Mouse (Mus musculus) adrenal gland, adult 8-10 months (tissue): ENCODE measurements around the gene Zfhx3. TPM values are rescaled to one million over a fixed set of nuclear protein-coding genes. Genes with fewer than 3 reads are reported as not detected.
A peak's percentile ranks its signal among the peaks of the same experiment; 100 is the strongest.

ENCODE experiments used
- DNase-seq: peaks from one replicate; pipeline ENCODE4 v3.0.0; 2022
- total RNA-seq, 4 experiments: library from RNA; stranded (reverse); gene quantifications; 2 replicates each; pipeline ENCODE4 v1.2.4; 2022

Gene Zfhx3
- total RNA-seq, 4 experiments from 2014 or later, result 40.3 to 85.2 (median 55.1) TPM

DNA sequence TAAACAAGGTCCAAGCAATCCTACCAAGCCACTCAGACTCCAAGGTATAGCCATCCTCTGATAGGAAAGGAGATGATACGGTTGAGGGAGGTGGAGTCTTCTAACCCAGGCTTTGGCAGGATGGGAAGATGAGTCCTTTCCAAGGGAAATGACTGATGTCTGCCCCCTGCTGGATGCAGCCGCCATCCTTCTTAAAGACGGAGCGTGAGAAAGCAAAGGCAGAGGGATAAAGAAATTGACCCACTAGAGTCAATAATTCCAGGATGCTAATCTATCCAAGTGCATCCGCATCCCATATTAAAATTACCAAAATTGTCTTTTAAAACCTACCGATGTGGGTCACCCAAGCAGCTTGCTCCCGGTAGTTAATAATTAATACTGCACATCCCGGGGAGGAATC is 158.7 kb downstream of the Zfhx3 start:
- peak; percentile 12 for DNase-seq

DNA sequence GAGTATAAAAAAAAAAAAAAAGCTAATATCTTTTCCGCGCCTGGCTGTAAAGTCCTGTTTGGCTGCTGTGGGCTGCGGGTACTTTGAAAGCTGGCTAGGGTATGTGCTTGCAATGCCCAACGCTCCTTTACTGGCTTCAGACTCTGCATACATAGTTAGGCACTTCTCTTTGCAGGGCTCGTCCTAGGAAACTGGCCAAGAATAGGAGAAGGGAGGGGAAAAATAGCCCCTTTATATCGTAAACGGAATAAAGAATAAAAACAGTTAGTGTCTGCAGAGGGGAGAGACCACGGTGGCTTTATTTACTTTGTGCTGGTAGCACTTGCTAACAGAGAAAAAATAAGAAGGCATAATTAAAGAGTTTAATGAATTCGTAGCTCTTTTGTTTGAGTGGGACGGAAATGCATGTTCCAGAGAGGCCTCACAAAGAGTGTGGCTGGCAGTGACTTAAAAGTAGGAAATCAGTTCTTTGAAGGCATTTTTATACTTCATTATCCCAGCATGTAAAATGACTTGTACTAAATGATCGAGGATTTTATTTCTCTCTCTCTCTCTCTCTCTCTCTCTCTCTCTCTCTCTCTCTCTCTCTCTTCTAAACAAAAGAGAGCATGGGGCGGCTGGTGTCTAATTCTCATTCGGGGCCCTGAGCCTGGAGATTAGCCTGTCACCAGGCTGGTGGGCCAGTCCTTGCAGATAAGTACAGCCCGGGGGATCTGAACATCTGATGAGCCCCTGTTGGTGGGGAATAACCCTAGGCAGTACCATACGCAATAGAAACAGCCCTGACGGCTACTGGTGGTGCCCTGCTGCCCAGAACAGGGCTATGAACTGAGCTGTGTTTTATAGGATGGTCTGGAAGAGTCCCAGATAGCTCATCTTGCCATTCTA is 159.8 kb downstream of the Zfhx3 start:
- no peak for DNase-seq

DNA sequence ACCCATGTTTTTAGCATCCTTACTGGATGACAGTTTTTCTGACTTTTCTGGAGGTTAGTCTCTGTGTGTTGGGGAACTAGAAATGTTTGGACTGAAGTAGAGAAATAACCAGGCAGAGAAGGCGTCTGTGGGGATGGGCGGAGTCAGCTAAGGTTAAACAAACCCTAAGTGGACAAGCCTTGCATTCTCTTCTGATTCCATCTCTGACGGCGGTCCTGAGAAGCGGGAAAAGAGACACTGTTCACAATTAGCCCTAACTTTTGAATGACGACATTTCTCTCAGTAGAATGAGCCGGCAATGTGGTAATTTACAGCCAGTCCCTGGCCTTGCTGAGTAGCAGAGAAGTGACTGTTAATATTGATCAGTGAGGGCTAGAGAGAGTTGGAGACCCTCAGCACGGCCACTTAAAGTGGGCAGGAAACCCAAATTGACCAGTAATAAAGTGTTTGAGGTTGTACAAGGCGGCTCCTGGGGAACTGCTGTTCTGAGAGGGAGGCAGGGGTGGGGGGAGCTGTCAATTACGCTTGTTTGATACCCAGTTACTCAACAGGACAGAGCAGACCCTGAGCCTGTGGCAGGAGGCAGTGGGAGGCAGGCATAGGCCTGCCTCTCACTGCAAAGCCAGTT is 162.1 kb downstream of the Zfhx3 start:
- no peak for DNase-seq

DNA sequence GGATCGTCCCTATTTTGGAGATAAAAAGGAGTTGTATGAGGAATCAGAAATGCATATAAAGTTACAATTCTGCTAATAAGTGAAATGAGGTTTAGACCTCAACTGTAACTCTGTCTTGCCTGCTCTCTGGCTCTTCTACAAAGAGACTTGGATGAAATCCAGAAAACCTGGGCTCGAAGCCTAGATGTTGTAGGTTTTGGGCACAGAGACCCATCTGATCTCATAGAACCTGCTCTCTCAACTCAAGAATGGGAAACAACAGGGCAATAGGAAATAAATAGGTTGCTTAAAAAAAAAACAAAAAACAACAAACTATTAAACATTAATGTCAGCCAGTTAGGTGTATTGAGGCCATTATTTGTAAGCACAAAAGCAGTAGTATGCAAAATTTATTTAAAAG is 182.6 kb downstream of the Zfhx3 start:
- no peak for DNase-seq

DNA sequence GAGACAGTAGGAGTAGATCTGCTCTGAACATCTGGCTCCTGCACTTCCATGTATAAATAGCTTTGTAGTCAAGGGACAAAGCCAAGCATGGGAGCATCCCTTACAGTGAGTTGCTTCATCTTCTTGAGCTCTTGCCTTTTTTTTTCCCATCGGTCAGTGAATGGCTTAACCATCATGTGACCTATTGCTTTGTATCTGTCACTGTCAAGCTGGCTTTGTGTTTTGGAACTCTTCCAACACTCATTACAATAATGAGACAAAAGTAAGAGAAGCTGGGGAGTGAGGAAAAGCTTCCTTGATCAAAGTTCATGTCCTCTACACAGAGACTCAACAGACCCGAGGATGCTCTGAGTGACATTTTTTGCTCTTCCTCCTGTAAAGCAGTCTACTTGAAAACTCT is 183.0 kb downstream of the Zfhx3 start:
- no peak for DNase-seq

DNA sequence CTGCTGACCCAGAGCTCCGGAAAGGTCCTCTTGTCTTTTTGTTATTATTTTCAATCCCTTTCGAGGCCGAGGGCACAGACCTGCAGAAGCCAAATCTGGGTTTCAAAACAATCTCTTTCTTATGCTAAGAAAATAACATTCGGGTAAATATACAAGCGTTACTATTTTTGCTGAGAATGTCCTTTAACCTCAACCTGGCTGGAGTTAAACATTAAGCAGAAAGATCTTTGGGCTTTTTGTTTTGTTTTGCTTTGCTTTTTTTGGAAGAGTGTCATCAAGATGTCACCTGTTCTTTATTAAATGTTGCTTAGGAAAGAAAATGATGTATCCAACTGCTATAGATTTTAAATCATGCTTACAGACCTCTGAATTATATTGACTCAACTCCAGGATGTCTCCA is 204.1 kb downstream of the Zfhx3 start:
- DNase-seq, result no peak

DNA sequence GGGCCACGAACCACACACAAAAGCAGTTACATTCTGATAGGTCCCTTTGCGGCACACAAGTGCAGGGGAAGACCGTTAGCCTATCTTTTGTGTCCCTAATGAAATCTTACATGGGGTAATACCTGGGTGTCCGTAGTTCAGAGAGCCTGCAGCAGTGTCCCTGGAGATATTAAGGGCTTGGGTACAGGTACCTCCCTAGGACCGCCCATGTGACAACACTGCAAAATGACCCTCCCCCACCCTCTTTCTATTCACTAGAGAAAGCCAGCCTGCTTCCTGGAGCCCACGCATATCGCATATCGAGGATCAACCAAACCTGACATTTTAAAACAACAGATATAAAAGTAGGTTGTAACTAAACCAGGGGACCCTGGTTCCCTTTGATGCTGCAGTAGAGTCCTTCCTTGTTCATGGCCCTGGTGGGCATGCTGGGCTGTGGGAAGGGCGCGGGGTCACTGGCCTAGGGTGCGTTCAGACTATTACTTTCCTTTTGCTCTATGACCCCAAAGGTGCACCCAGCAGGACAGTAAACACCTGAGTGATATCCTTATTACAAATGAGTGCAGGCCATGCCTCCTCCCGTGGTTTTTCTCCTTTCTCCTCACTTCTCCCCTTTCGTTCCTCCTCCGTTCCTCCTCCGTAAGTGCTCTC is 206.3 kb downstream of the Zfhx3 start:
- no peak for DNase-seq

DNA sequence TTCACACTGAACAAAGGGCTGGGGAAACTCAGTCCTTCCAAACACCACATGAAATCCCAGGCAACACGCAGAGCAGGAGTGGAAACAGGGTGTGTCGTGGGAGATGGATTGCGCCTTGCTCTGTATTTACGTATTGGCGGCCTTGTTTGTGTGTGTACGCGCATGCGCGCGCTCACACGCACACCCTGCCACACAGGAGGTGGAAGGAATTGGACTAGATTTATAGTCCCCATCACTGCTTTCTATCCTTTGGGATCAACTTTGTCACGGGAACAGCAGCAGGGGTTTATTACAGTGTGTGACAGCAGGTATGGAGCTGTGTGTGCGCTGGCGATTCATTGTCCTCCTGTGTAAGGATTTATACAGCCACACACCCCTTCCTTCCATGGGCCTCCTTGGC is 228.4 kb downstream of the Zfhx3 start:
- no peak for DNase-seq

DNA sequence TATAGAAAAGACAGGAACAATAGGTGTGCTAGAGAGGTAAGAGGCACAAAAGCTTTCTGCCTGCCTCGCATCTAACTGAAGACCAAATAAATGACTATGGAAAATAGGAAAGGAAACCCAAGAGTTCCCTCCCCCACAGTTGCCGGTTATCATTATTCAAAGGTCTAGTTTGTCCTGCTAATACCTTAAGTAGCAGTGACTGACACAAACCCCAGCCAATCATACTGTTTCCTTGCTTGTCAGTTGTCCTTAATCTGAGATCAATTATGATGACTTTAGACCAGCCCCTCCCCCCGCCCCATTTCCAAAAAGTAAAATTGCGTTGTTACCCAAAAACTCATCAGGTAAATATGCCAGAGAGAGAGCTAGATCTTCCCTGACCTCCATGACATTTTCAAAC is 240.9 kb downstream of the Zfhx3 start:
- DNase-seq, result no peak

DNA sequence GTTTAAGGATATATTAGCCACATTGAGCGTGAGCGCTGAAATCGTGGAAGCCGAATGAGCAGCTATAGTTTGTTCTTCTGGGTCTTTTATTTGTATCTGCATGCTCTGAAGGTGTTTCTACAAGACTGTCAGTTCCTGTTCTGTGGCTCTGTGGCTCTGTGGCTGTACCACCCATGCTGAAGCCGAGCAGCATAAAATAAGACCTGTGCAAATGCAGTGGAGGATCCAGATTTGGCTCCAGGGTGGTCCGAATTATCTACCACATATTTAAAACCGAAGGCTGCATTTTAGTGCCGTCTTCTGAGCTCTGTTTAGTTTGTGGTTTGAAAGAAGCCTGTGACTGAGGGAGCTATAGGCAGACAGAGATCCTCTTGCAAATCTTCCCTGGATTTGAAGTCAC is 241.5 kb downstream of the Zfhx3 start:
- no peak for DNase-seq

DNA sequence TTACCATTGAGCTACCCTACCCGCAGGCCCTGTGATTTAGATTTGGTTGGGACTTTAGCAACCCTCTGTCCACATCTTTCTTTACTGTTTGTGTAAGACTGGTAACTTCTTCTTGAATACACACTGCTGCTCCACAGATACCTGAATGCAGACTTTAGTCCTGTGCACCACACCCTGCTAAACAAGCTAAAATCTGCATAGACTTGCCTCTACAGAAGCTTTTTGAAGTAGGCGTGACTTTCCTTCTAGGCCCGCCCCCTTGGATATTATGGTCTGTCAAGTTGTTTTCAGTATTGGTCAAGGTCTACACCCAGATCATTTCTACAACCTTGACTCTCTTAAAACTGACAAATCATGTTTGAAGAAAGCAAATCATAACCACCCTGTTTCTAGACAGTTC is 243.8 kb downstream of the Zfhx3 start:
- DNase-seq, result peak; percentile 7

DNA sequence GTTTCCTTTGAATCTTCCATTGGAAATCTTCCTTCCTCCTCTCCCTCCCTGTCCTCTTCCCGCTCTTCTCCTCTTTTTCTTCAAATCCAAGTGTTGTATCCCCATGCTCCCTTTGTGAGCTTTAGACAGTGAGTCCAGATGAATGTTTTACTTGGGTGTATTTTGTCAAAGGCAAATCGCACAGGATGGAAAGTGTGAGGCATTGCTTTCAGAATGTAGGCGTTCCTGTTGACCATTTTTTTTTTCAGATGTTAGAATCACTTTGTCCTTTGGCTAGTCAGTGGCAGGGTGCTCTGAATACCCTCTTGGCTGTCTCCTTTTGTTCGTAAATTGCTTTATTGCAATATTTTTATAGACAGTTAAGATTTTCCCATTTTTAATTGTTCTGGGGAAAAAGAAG is 245.6 kb downstream of the Zfhx3 start:
- DNase-seq, result no peak

DNA sequence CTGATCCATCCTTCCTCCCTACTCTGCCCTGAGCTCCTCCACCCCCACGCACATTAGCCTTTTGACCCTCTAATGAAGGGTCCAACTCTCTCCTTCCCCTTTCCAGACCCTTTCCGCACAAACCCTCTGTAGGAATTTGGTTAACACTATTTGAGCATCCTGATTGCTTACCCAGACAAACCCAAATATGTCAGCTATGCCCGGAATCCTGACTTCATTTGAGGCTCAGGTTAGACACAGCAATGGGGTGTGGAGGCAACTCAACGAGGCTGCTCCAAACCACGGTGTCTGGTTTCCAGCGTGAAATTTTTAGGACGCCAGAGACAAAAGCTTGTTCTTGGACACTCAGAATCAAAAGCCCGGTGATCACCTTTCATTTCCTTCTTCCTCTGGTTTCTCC is 252.1 kb downstream of the Zfhx3 start:
- no peak for DNase-seq

DNA sequence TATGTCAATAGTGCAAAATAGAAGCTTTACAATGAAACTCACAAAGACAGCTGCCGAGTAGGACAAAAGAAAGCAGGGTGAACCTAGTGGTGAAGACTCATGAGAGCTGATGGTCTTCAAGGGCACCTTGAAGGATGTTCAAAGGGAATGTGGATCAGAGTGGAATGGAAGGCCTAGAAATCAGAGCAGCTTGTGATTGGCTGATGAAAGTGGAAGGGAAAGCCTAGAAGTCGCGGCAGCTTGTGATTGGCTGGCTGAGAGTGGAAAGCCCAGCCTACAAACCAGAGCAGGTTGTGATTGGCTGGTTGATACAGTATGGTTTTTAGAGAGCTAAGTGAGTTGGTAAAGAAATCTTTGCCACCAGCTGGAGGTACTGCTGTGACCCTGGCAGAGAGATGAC is 272.6 kb downstream of the Zfhx3 start:
- DNase-seq, result no peak

DNA sequence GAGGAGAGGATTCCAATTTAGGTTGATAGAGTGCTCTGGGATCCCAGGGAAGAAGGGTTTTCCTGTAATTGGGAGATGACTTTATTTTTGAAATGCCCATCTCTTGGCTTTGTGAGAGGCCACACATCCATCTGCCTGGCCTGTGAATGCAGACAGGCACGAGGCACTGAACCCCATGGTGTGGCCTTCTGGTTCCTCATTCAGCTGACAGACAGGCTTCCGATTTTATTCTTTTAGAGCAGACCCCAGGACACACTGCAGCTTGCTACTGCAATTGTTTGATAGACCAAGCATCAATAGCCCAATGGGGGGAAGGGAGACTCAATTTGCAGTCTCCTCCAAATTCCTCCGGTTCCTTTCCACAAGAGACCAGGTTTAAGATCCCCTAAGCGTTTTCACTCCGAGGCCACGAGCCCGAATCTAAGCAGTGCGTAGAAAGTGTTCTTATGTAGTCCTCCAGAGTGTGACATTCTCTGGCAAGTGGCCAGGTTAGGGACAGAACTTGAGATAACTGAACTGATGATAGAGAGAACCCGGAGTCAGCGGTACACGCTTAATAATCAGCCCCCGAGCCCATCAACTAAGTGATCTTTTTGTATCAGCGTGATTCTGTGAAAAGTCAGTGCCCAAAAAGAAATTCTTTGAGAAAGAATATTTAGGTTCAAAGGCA is 275.9 kb downstream of the Zfhx3 start:
- DNase-seq, result no peak

DNA sequence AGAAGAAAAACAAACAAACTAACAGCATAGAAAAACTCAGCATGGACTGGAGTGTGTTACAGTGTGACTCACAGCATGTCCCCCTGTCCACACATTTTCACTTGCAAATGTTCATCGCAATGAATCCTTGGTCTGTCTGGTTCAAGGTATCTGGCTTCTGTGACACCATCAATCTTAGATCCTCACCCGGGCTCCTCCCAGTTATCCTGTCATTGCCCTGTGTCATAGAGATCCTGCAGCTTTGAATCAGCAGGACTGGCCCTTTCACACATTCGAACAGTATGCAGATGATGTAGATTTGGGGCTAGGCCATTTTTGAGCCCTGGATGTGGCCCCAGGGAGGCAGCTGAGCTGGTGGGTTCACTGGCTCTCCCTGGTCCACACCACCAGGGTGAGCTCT is 278.1 kb downstream of the Zfhx3 start:
- peak; percentile 54 for DNase-seq

DNA sequence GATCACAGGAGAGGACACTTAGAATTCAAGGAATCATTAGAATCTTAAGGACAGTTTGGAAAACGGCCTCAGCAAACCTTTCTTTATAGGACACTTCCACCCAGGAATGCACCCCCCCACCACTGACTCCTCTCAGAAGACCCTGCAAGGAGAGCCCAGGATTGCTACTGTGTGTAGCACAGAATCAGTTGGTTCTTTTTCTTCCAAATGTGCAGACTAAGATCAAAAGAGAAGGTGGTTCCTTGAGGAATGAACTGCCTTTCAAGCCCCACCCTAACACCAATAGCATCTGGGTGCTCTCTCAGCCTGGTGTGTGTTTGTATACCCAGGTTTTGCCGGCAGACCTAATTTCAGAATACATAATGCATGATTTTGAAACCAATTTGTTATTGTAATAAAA is 279.6 kb downstream of the Zfhx3 start:
- DNase-seq, result no peak

DNA sequence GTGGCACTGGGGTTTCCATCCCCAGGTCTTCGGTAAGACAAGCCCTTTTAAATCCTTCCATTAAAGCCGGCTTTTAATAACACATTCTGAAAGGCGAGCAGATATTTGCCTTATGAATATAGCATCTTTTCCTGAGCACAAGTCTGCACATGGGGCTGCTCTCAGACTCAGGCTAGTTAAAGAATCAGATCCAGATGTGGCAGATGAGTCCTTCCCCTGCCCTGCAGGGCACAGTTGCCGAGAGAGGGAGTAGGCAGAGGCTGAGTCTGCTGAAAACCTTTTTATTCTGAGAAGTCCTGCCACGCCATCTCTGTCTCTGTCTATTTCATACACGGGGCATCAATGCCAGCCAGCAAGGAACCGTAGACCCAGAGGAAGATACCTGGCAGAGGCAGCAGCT is 289.9 kb downstream of the Zfhx3 start:
- no peak for DNase-seq

DNA sequence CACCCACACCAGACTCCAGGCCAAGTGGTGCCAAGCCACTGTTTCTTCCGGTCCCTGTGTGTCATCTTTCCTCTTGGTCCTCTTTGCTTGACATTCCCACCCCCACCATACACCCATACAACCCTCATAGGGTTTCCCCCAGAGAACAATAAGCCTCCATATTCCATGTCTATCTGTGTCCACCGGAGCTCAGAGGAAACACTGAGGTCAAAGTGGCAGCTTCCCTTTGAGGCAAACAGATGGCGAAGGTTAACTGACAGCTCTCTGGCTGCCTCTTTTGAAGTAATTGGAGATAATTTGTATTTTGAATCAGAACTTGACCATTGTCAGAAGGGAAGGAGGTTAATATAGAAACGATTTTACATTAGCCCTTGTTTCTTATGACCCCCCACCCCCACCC is 292.0 kb downstream of the Zfhx3 start:
- DNase-seq, result no peak

DNA sequence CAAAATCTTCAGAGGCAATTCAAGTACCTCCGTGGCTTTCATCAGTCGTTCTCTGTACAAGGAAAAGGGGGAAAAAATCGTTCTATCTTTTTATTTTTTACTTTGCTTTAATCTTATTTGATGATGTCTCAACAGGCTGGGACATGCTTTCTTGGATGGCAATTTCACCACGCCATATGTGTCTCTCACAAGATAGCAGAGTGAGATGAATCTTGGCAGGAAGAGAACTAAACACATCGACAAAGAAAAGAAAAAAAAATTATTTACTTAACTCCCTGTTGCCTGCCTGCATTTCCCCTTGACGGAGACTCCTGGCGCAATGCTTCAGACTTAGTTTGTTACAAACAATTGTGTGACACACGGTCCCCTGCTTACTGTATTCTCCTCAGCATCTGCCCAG is 294.3 kb downstream of the Zfhx3 start:
- no peak for DNase-seq

DNA sequence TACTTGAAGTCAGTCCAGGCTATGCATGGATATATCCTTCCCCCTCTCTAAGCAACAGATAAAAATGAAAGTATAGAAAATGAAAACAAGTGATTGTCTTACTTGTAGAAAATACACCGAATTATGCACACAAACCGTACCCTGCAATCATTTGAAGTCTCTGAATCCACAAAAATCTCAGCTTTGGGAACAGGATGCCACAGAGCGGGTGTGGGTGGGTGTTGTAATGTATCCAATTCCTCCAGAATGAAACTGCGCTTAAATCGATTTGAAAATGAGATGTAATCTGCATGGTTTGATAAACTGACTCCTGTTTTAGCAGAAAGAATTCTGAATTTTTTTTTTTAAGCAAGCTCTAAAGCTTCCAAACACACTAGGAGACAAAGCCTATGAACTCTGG is 297.1 kb downstream of the Zfhx3 start:
- no peak for DNase-seq

DNA sequence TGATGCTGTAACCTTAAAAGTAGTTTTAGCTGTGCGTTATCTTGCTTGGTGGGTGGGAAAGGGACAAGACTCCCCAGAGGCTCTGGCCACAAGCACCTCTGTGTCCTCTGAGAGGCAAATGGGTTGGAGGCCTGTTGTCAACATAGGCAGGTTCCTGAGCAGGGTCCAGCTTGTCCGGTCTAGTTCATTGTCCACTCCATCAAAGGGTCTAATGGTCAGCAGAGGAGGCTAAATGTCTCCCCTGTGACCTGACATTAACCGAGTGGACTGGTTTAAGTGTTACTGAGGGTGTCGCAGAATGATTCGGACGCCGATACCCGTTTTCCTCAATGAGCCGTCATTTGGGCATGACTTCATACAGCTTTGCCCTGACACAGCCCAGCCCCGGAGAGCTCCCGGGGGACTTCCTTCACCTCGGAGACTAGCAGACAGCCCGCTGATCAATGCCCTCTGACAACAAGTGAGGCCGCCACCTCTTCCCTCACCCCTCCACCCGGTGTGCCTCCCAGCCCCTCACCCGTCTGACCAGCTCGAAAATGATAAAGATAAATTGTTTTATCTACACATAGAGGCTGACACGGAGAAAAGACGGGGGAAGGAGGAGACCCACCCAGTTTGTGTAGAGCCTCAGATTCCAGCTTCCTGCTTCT is 298.7 kb downstream of the Zfhx3 start:
- DNase-seq, result no peak

DNA sequence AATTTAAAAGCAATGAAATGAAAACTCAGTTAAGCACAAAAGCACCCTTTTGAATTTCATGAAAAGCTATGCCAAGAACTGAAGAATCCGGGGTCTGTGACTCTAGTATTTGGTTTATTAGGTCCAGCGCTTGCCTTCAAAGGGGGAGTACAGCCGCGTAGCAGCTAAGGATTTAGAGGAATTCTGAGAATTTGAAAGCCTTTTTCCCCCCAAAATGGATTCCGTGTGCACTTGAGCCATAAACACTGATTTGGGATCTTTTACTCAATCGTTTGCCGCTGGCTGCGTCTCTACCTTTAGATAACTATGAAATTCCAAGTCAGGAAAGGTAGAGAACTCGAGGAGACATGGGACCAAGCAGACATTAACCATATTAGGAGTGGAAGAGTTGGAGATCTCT is 300.8 kb downstream of the Zfhx3 start:
- no peak for DNase-seq
